Mouse (Mus musculus) natural killer cell, adult 2 months (primary cell): ENCODE results near the gene Vps26a.
A peak's percentile ranks its signal among the peaks of the same experiment; 100 is the strongest.

ENCODE experiments used
- DNase-seq, 2 experiments: peaks; one replicate each; pipeline ENCODE4 v3.0.0; 2022; ENCODE audit warnings: low spot score in 2 of 2

Vps26a gene

DNA sequence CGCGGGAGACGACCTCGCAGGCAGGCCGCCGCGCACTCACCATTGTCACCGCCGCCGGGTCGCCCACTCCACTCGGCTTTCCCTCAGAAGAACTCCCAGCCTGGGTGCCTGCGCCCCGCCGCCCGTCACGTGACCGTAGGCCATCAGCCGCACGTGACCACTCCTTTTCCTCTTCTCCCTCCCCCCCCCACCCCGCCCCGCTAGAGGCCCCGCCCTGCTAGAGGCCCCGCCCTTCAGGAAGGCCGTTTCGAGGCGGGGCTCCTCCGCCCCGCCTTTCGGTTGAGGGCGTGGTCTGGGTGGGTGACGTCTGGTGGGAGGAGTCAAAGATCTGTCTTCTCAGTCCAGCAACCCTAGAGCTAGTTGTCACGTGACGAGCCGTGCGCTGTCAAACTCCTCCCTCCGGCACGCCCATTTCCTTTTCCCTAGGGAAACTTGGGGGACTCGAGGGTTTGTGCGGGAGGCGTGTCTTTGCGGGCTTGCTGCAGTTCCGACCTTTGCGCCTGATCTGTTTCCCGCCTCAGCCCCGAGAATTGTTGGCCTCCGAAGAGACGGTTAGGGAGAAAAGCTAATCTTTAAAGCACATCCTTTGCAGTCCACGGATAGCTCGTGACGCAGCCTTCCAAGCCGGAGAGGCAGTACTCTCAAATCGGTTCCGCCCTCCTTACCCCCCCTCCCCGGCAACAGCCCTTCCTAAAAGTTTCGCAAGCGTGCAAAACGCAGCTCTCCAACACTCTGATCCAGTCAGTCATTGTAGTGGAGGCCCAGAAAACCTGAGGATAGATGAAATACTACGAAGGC is at the start of gene Vps26a:
Gene Vps26a, minus strand, starts transcription at position 188 of the 798 bp plus-strand sequence.
- peak; percentile 97 to 98 for DNase-seq

DNA sequence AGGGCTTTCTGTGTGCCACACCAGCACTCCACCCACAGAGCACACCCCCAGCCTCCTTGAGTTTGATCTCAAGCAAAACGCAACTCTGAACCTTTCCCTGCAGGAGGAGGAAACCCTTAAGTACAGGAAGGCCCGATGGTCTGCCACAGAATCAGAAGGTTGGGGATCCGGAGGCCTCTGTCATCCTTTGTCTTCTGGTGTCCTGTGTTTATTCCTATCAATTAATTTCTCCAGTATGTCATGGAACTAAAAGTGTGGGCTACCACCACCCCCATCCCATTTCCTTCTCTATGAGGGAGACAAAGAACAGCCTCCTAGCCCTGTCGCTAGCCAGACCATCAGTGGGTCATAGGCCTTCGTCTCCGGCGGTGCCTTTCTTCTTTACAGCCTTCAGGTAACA is 47.9 kb upstream of the Vps26a start:
- no peak for DNase-seq

DNA sequence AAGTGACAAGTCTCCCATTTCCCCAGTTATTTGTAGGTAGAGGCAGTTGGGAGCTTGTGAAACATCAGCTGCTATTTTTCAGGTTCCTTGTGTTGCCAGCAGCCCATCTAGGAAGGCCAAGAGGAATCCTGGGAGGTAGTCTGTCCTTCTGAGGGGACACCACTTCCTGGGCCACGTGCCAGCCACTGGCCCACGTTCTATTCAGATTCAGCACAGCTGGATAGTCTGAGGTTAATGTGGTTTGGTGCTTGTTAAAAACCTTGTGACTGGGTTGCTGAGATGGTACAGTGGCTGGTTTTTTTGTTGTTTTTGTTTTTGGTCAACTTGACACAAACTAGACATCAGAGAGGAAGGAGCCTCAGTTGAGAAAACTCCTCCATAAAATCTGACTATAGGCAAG is 46.2 kb upstream of the Vps26a start:
- DNase-seq, result peak; percentile 54 to 70

DNA sequence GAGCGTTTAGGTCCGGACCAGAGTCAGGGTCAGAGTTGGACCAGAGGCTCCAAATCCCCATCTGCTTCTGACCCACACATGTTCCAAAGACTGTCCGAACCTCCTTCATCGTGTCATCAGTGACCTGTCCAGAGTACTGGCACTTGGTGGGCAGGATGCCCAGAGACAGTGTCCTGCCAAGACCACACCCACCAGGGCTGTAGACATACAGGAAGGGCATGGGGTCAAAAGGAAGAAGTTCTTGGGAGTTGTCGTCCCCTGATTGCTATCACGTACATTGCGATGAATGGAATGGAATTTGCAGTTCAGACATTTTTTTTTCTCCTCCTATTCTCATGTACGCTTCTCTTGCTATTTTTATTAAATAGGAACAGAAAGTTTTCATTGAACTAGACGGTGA is 43.6 kb upstream of the Vps26a start:
- no peak for DNase-seq

DNA sequence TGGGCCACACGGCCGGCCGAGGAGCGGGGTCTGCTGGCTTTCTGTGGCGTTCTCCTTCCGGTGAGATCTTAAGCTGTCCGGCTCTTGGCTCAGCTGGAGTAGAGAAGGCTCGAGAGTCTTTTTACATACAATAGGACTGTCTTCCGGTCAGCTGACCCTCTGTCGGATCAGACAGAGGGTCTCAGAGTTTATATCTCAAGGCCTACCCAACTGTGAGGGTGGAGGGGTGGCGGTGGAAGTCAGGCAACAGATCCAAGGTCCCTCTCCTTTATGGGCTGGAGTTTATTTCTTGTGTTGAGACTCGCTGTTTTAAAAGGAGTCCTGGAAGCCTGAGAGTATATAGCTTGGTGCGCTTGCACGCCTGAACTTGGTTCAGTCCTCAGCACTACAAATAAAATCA is 40.7 kb upstream of the Vps26a start, which contains the start of gene Srgn:
Gene Srgn, minus strand, starts transcription at position 101 of the 400 bp plus-strand sequence.
- DNase-seq, result no peak

DNA sequence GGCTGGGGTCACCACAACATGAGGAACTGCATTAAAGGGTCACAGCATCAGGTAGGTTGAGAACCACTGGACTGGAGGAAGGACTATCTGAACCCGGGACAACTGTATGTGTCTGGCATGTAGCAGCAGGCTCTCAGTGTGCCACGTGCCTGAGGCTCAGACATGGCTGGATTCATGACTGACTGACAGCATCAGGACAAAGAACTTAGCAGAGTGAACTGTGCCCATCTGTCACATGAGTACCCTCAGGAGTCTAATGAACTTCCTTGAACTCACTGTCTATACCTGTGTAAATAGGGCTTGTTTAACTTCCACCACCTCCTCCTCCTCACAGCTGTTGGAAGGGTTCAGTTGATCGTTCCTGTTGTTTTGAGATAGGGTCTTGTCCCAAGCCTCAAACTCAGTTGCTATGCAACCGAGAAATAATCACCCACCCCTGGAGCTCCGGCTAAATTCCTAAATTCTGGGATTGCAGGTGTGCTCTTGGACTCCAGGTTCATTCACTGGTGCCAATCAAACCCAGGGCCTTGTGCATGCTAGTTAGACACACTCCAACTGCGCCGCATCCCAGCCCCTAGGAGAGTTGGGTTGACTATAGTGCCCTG is 35.8 kb upstream of the Vps26a start:
- no peak for DNase-seq

DNA sequence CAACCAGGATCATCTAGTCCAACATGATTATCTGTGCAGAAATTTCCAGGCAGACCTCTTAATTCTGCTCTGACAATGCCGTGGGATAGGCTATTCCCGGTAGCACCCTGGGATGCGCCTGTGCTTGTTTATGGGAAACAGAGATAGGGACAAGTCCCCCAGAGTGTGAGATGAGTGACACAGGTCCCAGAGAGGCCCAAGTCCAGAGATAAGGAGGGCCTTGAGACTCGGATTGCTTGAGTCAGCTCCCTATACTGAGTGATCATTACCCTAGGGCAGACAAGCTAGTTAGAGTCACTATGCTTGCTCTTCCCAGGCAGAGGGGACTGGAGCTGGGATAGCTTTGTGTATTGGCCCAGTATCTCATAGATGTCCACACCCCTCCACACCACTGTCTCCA is 35.2 kb upstream of the Vps26a start:
- DNase-seq, result no peak

DNA sequence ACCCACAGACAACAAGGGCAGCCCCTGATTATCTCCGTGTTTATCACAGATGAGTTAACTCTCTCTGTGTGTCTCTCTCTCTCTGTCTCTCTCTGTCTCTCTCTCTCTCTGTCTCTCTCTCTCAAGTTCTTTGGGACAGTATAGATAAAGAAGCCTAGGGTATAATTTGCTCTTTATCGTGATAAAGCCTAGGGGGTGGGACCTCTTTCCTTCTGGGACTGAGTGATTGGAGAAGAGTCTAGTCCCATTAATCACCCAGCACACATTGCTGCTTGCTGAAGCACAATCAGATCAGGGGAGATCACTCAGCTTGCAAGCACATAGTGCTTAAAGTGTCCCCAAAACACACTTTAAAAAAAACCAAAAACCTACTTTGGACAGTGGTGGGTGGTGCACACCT is 34.3 kb upstream of the Vps26a start:
- DNase-seq, result no peak

DNA sequence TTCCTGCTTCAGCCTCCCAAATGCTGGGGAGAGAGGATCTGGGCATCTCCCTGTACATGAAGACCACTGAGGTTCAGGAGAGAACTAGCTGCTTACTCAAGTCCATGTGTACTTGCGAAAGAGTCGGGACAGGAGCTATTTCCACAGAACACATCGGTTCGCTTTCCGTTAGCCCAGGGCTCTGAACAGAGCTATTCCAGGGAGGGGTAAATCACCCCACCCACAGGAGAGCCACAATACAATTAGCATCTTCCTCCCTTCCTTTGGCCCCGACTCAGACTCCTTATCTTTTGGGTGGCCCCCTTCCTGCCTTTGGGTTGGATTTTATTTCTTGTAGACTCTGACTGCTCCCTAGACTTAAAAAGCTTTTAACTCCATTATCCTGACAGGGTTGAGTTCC is 30.9 kb upstream of the Vps26a start:
- DNase-seq, result no peak

DNA sequence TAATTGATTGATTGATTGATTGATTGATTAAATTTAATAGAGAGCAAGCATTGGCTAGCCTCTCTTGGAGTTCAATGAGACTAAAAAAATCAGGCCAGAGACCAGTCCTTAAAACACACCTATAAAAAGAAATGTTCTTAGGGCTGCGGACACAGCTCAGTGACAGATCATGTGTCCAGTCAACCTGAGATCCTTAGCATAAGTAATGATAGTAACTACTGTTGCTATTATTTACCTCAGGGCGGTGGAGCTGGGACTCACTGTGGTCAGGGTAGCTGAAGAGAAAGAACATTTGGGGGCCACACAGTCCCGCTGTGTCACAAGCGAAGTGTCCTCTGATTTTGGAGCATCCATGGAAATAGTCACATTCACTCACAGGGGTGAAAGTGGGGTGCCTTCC is 26.2 kb upstream of the Vps26a start:
- DNase-seq, result no peak

DNA sequence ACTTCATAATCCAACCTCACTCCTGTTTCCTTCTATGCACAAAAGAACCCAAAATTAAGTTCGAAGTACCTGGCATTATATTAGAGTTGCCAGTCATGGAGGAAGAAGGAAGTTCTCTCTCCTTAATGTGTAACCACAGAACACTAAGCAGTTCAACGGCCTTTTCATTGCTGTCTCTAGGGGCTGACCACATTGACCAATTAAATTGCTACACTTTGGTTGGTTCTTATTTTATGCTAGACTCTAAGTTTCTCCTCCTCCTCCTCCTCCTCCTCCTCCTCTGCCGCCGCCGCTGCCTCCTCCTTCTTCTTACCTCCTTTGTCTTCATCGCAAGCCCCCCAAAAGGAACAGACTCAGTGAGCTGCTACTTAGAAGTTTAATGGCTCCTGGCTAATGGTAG is 24.9 kb upstream of the Vps26a start:
- no peak for DNase-seq

DNA sequence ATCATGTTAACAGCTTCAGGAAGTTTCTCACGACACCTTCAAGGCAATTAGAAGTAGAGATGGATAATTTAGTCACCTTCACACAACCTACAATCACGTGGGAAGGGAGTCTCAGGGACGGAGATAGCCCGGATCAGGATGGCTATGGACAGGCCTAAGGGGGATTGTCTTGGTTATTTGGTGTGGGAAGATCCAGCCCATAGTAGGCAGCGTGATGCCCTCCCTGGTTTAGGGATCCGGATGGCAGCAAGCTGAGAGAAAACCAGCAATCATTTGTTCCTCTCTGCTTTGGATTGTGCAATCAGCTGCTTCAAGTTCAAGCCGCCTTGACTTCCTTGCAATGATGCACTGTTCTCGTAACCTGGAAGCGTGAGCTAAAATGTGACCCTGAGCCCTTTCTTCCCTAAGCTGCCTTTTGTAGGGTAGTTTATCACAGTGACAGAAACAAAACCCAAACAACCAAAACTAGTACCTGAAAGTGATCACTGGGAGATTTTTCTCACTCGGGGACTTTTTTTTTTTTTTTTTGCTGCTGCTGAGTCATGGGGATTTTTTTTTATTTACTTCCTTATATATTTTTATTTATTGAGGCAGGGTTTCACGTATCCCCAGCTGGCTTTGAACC is 22.5 kb upstream of the Vps26a start:
- no peak for DNase-seq

DNA sequence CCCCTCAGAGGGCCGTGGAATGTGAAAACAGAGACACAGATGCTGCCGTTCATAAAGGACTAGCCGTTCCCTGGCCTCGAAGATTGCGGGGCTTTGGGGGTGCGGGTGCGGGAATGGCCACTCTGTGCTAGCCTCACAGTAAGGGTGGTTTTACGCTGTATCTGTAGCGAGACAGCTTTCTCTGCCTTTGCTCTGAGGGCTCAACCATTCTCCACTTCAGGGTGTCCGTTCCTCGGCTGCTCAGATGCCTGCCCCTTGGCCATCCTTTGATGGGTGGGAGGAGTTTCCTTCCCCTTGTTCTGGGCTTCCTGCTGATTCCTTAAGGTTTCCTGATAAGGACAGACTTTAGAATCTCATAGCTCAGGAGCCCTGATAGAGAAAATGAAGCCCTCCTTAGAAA is 21.9 kb upstream of the Vps26a start:
- no peak for DNase-seq

DNA sequence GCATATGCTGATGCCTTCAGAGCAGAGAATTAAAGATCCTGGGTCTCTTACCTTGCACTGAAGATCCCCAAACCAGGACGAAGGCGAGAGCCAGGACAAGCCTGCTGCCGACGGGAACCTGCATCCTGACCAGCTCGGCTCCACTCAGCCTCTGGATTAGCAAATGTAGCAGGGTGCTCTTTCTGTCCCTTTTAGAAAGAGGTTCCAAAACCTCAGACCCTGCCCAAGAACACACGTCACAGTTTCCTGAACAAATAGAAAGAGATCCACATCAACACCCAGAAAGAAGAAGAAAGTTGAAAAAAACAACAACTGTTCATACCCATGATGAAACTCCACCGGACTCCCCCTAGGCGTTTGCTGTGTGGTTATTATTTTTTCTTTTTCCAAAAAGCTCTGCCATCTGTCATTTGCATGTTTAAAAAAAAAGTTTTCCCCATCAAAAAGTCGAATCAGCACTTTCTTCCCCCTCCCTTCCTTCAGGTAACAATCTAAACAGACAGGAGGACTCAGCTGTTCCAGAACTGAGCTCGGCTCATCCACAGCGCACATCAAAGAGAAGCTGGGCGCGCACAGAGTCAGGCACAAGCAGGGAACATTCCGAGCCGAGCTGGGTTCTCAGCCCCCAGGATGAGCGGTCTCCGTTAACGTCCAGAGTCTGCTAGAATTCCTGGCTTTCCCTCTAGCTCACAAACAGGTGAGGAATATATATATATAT is 21.1 kb upstream of the Vps26a start:
- peak; percentile 81 to 82 for DNase-seq

DNA sequence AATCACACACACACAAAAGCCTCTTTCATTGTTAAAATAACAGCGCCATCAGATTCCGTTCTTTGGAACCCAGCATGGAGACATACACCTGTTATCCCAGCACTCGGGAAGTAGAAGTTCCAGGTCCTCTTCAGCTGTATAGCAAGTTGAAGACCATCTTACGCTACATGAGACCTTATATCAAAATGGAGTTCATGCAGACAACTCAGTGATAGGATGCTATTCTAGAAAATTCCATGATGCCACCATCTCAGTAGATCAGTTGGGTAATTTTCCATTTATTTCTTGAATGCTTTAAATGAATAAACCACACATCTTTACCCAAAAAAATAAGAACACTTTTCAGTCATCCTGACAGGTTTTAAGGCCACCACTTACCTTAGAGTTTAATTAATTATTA is 20.5 kb upstream of the Vps26a start:
- DNase-seq, result no peak

DNA sequence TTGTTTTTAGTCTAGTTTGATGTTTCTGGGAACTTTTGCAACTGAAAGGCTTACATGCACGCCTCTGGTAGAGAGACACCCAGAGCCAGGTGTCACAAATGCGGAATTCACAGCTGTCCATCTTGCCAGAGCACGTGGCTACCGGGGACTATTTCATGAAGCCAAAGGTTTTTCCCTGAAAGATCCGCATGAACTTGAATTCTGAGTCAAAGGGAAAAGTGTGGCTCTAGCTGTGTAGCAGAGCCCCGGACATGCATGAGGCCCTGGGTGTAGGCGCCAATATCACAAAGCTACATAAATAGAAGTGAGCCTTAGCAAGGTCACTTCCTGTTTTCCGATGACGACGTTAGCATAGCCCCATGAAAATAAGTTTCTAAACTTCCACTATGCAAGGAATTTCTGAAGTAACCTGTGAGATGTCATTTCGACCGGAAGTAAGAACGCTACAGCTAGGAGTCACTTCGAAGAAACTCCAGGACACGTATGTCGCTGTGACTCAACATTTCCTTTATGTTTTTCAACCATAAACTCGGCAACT is 19.5 kb upstream of the Vps26a start:
- peak; percentile 62 to 65 for DNase-seq

DNA sequence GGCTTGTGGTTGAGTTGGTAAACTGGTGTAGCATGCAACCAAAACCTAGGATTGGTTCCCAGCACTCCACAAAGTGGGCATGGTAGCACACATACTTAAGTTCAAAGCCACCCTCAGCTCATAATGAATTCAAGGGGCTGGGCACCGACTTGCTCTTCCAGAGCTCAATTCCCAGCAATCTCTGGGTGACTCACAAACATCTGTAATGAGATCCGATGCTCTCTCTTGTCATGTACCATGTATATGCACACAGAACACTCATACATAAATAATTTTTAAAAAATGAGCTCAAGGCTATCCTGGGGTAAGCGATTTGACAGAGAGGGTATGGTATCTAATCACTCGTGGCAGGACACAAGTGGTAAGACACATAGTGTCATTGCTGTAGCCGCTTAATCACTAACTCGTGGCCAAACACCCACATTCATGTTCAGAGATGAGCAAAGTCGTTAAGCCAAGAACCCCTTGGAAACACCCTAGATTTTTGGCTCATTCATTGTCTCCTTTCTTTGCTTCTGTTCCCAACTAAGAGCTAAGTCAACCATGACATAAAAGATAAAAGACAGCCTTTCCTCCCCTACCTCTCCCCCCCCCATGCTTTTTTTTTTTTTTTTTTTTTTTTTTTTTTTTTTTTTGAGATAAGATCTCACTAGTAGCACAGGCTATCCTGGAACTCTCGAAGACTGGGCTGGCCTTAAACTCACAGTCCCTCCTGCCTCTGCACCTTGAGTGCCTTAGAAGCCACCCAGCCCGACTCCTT is 18.8 kb upstream of the Vps26a start:
- DNase-seq, result no peak

DNA sequence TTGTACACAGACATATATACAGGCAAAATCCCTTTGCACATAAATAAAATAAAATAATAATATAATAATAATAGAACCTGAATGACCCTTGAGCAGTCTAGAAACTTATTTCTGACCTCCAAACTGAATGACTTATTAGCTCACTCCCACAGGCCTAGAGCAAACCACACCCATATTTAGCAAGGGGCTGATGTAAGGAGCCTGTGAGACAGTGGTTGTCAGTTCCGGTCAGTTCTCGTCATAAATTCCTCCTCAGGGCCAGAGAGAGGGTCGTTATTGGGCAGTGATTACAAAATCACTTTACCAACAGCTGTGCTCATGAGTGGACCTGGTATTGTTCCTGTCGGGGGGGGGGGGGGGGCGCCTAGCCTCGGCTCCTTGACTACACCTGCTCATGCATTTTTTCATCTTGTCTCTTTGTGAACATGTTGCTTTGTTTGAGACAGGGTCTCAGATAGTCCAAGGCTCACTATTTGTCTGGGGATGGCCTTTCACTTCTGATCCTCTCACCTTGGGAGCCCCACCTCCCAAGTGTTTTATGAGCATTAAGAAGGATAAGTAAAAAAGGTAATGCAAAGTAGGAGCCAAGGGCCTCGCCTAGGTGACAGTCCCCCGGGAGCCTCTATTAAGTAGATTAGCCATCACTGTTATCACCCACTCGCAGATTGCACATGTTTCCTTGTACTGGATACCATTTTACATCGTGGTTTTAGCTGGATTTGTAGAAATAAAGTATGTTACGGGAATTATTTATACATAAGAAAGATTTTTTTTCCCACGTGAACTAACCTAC is 17.4 kb upstream of the Vps26a start:
- DNase-seq, result peak in 1 of 2 experiments; percentile 63

DNA sequence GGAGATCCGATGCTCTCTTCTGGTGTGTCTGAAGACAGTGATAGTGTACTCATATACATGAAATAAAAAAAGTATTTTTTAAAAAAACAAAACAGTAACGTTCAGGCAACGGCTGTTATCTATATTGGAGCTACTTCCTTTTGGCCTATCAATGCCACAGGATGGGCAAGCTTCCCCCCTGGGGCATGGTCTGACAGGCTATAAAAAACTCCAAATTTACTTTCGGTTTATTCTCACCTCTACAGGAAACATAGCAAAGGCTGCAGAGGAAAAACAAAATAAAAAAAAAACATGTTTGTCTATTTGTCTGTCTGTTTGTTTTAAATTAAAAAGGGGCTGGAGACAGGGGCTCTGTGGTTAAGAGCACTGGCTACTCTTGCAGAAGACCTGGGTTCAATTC is 16.7 kb upstream of the Vps26a start:
- no peak for DNase-seq

DNA sequence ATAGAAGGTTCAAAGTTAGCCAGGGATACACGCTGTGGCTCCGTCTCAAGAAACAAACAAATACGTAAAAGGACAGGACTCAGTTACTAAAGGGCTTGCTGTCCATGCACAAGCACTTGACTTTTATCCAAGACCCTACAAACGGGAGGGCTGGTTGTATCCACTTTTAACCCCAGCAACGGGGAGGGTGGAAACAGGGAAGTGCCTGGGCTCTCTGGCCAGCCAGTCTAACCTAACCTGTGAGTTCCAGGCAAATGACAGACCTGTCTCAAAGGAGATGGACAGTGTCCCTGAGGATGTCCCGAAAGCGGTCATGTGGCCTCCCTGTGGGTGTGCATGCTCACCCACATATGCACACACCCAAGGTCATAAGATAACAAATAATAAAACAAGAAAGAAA is 15.3 kb upstream of the Vps26a start:
- DNase-seq, result no peak
